Mouse (Mus musculus) spleen, adult 12 weeks (tissue): ENCODE data around the gene Dnajc14.
"Not testable (repeated sequence)": the region's sequence is repeated elsewhere in the genome, so short reads cannot be mapped to it uniquely, and the experiment has no call there.

ENCODE experiments used
- DNase-seq: peaks from one replicate; pipeline ENCODE4 v3.0.0; 2022; ENCODE audit warnings: low spot score

Gene Dnajc14

DNA sequence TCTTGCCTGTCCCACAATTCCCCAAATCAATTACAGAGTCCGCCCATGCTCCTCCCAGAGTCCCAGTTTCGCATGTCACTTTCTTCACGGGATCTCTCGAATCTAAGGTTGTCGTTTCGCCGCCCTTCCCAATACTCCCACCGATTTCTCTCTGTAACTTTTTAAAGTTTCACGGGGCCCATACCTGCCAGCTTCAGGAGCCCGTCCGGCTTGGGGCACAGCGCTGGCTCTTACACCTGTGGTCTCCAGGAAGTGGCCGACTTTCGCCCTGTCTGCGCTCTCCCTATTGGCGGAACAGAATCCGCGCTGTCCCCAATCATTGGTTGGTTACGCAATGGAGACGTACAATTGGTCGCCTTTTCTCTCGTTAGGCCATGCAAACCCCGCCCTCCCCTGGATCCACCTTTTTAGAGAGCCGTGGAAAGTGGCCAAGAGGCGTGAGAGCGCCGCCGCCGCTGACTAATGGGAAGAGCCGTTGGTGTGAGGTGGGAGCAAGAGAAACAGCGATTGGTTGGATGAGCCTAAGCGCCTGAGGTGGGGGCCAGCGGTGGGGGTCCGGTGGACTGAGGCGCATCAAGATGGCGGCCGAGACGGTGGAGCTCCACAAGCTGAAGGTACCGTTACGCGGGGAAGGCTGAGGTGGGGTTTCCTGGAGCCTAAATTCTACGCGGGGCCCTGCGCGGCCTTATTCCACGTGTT, 17.6 kb downstream of the Dnajc14 start, which contains the start of gene Ormdl2:
Gene Ormdl2 (minus strand): TSS at position 288 of the 699 bp plus-strand sequence.
- DNase-seq, result peak; percentile 97

DNA sequence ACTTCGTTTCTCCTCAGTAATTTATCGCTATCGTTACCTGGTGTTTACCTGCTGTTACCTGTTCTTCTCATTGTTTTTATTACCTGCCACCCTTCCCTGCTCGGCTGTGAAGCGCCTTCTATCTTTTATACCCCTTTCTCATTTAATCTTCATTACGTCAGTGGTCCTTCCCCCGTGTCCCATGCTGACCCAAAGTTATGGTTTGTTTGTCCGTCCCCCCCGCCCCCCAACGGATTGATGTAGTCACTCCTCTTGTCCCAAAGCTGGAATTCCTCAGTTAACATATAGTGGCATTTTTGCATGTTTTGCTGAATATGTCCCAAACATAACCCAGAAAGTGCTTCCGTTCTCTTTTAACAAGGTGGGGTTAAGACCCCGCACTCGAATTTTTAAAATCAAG, 18.3 kb downstream of the Dnajc14 start:
- DNase-seq, result no peak

DNA sequence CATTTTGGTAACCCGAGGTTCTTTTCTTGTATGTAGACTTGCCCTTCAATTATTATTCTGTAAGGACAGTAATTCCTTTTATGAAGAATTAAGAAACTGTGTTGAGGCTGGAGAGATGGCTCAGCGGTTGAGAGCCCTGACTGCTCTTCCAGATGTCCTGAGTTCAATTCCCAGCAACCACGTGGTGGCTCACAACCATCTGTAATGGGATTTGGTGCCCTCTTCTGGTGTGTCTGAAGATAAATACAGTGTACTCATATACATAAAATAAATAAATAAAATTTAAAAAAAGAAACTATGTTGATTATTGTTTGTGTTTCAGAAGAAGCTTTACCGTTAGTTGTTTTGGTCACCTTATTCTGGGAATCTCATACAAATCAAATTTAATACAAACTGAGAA, 19.2 kb downstream of the Dnajc14 start:
- not testable (repeated sequence) for DNase-seq

DNA sequence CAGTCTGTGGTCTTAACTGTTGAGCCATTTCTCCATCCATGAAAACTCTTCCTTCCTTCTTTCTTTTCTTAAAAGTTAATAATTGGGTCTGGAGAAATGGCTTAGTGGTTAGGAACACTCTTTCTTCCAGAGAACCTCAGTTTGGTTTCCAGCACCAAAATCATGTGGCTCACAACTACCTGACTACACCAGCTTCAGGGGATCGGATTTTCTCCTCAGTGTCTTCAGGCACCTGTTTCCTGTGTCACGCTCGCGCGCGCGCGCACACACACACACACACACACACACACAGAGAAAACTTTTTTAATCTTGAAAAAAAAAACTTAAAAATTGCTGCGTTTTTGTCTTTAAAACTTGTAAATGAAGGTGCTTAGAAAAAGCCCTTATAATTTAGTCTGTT, 20.0 kb downstream of the Dnajc14 start:
- DNase-seq, result no peak

DNA sequence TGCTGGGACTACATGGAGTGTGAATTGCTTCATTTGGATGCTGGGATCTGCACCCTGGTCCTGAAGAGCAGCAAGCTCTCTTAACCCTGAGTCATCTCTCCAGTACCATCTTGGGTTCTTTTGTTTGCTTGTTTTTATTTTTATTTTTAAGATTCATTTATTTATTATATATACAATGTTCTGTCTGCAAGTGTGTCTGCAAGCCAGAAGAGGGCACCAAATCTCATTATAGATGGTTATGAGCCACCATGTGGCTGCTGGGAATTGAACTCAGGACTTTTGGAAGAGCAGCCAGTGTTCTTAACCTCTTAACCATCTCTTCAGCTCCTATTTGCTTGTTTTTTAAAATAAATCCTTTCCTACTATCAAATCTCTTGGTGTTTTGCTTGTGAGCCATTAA, 33.5 kb downstream of the Dnajc14 start:
- no peak for DNase-seq

DNA sequence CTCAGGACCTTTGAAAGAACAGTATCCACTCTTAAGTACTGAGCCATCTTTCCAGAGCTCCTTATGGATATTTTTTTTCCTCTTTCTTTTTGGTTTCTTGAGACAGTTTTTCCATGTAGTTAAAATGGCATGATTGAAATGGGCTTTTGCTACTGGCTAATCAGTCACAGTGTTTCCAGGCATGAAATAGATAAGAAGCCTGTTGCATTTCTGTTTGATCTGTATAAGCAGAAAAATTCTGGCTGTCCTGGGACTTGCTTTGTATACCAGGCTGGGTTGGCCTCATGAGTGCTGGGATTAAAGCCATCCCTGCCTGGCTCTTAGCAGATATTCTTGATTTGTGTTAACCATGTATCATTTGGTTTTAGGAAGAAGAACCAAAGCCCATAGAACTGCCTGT, 35.6 kb downstream of the Dnajc14 start:
- no peak for DNase-seq

DNA sequence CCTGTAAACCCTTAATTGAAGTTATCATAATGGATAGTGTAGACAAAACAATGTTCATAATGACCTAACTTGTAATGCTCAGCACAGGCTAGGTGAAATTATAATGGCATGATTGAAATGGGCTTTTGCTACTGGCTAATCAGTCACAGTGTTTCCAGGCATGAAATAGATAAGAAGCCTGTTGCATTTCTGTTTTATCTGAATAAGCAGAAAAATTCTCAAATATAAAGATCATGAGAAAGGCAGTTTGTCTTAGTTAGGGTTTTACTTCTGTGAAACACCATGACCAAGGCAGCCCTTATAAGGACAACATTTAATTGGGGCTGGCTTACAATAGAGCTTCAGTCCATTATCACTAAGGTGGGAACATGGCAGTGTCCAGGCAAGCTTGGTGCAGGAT, 36.8 kb downstream of the Dnajc14 start:
- DNase-seq, result no peak

DNA sequence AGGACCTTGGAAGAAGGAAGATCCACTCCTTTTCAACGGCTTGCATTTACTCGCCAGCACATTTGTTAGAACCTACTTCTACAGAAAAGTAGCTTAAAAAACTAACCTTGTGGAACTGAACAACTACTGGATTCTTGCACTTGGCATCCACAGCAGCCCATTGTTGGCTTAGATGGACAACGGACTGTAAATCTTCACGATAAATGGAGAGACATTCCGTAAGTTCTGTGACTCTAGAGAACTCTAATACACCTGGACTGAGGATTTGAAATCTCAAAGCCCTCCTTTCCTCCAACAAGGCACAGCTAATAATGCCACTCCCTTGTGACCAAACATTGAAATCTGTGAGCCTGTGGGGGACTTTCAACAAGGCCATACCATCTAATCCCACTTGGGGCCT, 39.4 kb downstream of the Dnajc14 start:
- no peak for DNase-seq

DNA sequence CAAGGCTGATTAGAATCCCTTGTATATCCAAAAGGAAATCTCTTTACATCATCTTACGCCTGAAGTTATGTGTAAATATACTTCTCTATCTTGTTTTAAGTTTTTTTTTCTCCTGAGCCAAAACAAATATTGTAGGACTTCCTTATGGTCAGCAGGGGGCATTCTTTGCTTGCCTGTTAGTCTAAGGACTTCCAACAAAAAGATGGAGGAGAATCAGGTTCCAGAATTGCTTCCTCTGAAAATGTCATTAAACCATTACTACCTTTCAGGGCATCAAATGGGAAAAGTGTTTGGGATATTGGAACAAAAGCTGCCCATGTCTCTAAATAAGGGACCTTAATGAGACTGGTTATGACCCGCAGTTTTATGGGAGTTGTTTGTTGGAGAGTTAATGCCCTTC, 41.7 kb downstream of the Dnajc14 start:
- DNase-seq, result no peak

DNA sequence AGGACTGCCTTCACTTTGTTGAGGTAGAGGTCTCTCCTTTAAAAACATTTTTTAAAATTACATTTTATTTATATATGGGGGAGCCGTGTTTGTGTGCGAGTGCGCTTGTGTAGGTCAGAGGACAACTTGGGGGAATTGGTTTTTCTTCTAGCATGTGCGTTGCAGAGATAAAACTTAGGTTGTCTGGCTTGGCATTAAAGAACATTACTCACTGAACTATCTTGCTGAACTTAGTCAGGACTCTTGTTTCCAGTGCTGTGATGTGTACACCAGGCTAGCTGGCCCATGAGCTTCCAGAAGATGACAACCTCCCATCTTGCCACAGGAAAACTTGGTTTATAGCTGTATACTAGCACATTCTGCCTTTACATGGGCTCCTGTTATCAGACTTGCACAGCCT, 42.8 kb downstream of the Dnajc14 start:
- DNase-seq, result no peak

DNA sequence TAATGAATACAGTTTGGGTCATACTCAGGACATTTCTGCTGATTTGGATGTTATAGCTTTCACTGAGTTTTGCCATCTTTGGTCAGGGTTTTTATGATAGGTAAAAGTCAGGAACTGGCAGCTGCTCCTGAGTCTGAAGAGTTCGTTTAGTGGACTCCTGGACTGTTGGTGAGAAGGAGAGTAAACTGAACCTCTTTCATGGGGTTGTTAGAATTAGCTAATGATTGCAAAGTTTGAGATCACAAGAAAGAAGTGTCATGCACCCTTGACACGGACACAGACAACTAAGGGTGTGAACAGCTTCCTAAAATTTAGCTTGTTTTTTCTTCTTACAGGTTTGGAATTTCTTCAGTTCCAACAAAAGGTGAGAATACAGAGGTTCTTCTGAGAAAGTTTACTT, 44.6 kb downstream of the Dnajc14 start:
- no peak for DNase-seq

DNA sequence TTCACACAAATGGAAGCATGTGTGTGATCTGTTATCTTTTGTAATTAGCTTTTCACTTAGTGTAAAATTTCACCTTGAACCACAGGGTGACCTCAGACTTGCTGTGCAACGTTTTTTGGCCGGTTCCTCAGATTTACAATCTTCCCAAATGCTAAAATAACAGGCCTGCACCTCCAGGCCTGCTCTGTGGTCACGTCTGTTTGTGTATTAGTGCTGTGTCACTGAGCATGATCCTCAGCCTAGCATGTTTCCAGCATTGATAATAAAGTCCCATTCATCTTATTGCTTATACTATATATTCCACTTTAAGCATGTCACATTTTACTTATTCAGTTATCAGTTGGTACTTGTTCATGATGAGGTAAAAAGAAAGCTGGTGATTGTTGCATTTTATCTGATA, 46.5 kb downstream of the Dnajc14 start:
- no peak for DNase-seq

DNA sequence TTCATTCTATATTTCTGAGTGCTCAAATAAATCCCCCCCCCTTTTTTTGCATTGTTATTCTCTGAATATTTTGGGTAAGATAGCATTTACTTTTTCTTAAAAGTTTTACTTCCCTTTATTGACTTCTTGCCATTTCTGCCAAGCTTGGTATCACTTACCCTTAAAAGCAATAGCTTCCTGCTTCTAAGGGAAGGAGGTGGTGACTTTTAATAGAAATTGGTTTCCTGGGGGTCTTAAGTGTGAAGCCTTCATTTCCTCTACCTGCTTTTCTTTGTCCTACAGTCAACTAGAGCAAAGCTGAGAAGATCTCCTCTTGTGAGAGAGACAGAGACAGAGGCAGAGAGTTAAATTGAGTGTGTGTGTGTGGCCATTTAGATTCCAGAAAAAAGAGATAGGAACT, 57.3 kb downstream of the Dnajc14 start:
- DNase-seq, result no peak

DNA sequence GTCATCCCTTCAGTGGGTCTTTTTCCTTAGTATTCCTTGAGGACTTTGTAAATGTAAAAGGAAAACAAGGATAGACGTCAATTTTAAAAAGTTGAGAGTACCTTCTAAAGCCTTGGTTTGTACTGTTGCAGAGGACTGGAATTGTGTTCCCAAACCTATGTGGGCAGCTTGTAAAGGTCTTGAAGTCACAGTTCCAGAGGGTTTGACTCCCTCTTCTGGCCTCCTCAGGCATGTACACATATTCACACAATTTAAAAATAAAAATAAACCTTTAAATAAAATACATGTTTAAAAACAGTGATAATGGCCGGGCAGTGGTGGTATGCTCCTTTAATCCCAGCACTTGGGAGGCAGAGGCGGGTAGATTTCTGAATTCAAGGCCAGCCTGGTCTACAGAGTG, 62.2 kb downstream of the Dnajc14 start:
- no peak for DNase-seq

DNA sequence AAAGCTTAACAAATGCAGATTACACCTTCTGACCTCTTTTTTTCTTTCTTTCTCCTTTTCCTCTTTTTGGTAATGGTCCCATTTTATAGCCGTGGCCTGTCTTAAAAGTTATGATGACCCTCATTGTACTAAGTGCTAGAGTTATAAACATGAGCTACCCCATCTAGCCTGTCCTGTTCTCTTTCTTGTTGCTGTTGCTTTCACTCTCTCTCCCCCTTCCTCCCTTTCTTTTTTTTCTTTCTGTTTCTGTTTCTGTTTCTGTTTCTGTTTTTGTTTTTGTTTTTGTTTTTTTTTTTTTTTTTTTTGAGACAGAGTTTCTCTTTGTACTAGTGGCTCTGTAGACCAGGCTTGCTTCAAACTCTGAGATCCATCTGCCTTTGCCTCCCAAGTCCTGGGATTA, 62.7 kb downstream of the Dnajc14 start:
- no peak for DNase-seq
